Mouse (Mus musculus) MEL-GATA-1-ER (cell line): ENCODE results near the gene Cend1.
"Not testable (repeated sequence)": the region's sequence is repeated elsewhere in the genome, so short reads cannot be mapped to it uniquely, and the experiment has no call there.

ENCODE experiments used
- DNase-seq: peaks from one replicate; pipeline ENCODE4 v3.0.0-alpha.2; 2012; ENCODE audit warnings: low read depth; ENCODE audit errors: extremely low read depth

Cend1 gene

DNA sequence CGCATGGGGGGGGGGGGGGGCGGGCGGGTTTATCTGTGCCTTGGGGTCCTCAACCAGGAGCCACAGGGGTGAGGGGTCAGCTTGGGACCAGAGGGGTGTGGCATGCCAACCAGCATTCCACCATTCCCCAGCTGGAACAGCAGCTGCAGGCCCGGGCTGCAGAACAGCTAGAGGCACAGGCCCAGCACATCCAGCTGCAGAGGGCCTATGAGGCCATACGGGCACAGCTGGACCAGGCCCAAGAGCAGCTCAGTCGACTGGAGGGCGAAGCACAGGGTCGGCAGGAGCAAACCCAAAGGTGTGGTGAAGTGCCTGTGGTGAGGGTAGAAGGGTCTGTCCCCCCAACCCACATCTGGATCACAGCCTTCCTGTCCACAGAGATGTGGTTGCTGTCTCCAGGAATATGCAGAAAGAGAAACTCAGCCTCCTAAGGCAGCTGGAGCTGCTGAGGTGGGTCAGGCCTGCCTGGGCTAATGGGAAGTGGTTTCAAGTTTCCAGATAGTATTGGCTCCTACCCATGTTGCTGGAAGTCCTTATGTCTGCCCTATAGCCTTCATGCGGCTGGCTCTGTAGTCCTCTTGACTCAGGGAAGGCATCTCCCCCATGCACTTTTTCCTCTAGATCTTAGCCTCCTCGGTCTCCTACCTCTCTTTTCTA is 36.2 kb upstream of the Cend1 start:
- DNase-seq: no peak

DNA sequence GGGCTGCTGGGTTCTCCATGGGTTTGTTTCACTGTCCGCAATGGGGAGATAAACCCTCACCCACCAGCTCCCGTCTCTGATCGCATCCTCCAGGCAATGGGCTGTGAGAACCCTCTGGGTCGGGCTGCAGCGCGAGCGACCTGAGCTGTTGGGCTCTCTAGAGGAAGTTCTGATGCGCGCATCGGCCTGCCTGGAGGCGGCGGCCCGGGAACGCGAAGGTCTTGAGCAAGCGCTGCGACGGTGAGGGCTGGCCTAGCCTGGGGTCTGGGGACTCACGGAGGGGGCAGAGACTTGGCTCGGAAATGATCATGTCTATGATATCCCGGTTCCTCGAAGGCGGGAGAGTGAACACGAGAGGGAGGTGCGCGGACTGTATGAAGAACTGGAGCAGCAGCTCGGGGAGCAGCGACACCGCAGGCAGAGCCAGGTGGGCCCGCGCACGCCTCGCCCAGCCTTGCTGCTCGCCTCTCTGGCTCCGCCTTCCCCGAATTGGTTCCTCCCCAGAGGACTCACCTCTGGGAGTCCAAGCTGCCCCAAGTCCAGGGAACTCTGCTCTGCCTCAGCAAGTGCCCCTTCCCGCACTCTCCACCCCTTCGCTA is 35.4 kb upstream of the Cend1 start:
- no peak for DNase-seq

DNA sequence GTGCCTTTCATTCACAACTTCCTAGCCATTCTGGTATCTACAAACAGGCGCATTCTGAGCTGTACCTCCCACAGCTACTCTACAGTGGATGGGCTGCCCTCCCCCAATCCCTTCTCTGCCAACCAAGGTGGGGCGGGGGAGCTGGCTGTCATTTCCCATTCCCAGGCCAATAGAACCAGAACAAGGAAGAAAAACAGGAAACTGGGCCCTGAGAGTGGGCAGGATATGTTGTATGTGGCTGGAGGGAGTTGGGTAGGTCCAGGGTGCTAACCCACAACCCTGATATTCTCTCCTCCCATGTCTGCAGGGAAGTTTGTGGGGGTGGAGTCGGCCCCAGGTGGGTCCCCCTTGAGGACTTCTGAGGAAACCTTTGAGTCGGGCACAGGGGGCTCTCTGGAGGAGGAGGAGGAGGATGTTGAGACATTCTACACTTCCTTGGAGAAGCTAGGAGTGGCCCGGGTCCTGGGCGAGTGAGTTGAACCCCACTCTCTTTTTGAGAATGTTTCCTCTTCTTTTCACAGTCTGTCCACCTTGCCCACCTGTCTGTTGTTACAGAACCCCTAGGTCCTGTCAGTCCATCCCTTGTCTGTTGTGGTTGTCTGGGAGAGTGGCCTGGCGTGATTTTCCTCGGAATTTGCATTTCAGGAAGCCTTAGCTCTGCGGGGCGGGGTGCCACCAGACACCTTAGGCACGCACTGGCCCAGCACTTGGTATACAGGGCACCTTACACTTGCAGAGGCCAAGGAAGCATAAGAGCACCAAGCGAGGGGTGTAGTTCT is 34.7 kb upstream of the Cend1 start:
- no peak for DNase-seq

DNA sequence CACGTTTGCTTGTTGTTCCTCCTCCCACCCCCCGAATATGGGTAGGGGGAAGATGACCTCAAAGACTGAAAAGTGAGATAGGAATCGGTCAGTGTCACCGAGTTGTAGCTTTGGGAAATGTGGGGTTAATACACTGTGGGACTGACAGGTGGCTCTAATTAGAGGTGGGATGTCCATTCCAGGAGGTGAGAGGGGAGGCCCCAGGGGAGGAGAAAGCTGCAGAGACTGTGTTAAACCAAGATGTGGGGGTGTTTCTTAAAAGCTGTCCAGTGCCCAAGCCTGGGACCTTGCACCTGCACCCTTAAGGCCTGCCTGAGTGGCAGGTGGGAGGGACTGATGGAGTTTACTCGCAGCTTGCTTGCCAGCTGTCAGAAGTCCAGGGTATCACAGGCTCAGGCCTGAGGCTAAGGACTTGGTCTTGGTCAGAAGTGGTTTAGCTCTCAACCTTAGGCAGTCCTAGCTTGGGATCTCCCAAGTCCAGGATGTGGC is 33.1 kb upstream of the Cend1 start:
- no peak for DNase-seq

DNA sequence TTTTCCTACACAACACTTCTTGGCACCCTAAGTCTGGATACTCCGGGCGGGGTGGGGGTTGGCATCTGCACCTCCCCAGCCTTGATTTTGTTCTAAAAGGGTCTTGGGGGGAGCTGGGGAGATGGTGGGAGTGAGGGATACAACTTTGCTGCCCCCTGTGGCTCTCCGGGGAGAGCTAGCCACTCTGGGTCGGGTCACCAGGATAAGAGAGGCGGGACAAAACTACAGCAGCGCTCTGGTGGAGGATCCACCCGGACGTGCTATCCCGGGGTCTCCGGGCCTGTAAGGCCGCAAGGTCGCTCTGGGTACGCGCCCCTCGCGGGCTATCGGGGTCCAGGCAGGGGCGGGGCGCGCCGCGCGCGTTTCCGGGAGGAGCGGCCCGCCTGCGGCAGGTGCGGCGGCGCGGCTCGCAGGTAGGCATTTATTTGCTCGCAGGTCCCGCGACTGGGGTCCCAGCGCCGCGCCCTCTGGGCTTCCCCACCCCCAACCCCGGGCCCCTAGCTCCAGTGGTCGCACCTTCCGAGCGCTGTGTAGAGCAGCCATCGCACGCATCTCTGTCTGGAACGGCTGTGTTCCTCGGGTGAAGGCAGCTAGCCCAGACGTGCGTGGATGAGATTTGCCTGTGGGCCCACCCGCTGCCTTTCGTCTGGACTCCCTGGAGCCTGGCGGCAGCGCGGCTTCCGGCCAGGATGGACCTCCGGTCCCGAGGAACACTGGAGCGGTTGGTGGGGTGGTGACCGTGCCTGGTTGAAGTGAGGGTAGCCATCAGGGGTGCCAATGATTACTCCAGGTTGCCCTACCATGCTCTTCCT is 32.4 kb upstream of the Cend1 start:
- no peak for DNase-seq

DNA sequence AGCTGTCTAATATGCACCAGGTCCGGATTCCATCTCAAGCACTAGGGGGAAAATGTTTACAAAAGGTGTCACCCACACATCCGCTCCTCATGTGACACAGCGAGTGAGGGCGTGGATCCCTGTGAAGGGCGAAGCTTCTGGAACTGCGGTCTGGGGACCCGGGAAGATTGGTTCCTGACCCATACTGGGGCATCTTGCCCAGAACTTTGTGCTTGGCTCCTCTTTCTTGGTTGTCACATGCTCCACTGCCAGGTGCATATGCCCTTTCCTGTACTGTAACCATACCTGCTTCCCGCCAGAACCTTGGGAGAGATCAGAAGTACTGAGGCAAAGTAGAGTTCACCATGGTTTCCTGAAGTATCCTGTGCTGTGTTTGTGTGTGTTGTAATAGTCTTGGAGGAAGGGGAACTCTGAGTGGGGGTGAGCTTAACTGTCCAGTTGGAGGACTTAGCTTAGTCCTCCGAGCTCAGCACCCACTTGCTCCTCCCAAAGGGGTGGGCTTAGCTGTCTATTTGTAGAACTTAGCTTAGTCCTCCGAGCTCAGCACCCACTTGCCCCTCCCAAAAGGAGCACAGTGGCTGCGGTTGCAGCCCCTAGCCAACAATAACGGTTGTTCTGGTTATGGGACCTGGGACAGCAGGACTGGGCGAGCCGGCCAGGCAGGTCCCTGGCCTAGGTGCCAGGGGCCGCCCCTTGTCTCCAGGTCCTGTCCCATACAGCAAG is 31.3 kb upstream of the Cend1 start, which contains the start of gene Cracr2b:
Cracr2b (plus strand) TSS at position 704 of the 723 bp plus-strand sequence.
- DNase-seq: no peak

DNA sequence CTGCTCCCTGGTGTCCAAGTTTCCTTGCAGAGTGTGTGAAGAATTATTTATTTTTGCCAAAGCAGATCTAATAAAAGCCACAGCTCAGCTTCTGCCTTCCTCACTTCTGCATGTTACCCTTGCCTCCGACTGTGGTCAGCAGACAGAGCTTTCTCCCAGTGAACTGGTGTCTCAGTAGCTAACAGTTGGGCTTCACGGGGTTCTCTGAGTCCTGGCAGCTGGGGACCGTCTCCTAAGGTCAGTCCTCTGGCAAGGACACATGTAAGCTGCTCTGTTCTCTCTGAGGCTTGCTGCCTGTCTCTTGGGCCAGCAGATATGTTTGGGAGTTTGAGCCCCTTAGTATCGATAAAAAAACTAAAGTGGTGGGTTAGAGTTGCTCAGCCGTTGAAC is 30.7 kb upstream of the Cend1 start:
- no peak for DNase-seq

DNA sequence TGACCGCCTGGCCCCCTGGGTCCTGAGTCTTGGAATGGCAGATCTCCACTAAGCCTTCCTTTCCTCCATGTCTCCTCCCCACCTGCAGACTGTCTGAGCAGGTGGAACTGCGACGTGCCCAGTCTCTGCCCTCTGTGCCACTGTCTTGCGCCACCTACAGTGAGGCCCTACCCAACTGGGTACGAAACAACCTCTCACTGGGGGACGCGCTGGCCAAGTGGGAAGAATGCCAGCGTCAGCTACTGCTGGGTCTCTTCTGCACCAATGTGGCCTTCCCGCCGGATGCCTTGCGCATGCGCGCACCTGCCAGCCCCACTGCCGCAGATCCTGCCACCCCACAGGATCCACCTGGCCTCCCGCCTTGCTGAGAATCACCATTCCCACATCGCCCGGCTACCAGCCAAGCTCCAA is 30.0 kb upstream of the Cend1 start:
- DNase-seq: no peak

DNA sequence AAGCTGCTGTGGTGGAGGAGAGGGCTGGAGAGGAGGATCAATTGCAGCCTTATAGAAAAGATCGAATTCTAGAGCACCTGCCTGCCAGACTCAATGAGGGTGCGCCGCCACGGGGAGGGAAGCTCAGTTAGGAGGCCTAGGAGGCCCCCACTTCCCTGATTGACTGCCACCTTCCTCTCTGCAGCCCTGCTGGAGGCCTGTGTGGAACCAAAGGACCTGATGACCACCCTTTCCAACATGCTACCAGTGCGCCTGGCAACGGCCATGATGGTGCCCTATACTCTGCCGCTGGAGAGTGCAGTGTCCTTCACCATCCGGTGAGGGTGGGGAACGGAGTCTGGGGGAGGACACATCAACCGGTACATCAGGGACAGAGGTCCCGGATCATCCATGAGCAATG is 29.4 kb upstream of the Cend1 start:
- no peak for DNase-seq

DNA sequence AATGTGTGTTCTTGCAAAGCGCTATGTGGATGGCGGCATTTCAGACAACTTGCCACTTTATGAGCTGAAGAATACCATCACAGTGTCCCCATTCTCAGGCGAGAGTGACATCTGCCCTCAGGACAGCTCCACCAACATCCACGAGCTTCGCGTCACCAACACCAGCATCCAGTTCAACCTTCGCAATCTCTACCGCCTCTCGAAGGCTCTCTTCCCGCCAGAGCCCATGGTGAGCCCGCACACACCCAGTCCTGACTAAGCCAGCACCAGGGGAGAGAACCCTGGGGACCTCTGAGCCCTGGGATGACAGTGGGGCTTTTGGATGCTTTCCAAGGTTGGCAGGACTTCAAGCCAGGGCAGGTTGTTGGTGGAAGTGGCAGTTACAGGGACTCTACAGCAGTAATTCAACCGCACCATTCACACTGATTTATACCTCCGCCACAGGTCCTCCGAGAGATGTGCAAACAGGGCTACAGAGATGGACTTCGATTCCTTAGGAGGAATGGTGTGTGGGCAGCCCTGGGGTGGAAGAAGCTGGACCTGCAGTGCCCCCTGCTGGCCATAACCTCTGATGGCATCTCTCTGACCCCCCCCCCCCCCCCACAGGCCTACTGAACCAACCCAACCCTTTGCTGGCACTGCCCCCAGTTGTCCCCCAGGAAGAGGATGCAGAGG is 28.8 kb upstream of the Cend1 start:
- DNase-seq: no peak

DNA sequence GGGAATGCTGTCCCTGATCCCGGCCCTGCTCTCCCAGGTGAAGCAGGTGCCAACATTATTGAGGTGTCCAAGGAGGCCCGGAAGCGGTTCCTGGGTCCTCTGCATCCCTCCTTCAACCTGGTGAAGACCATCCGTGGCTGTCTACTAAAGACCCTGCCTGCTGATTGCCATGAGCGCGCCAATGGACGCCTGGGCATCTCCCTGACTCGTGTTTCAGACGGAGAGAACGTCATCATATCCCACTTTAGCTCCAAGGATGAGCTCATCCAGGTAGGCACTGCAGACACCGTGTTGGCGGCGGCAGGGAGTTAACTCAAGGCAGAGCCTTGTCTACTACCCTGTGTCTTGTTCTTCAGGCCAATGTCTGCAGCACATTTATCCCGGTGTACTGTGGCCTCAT is 27.9 kb upstream of the Cend1 start:
- DNase-seq: no peak

DNA sequence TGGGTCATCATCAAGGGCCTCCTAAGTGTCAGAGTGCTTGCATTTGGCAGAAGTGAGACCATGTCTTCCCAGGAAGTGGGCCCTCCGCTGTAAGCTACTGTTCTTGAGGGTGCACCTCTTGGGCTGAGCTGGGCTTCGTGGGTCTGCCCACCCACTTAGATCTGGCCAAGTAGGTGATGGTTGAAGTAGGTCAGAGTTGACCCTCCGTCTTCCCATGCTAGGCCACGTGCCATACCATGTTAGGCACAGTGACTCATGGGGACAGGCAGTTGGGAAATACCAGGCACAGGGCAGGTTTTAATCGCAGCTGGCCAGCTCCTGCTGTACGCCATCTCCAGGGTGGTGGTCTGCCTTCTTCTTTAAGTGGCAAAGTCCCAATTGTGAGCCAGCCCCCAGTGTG is 27.4 kb upstream of the Cend1 start:
- DNase-seq: no peak

DNA sequence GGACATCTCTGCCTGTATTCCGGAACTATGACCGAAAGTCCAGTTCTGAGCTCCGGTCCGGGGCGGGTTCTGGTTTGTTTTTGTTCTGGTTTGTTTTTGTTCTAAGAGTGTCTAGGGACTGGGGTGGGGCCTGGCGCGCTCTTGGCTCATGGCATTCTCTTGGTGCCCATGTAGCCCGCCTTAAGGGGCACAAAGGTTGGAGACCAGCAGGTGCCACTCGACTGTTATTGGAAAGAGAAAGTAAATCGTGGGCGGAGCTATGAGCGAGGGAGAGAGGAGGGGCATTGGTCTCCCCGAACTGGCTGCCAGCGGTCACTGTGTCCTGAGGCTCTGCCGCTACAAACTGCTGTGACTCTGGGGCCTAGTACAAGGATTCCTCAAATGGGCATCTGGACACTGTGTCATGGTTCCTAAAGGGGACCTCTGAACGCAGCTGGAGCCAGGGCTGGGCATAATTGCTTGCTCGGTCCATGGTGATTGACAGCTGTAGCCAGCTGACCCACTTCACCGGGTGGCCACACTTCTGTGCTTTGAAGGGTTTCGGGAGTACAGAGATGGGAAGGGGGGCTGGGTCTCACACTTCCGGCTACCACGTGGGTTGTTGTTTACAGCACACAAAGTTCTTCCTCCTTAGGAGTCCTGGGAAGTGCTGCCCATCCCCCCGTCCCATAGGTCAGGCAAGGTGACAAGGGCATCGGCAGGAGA is 26.5 kb upstream of the Cend1 start:
- DNase-seq: no peak

DNA sequence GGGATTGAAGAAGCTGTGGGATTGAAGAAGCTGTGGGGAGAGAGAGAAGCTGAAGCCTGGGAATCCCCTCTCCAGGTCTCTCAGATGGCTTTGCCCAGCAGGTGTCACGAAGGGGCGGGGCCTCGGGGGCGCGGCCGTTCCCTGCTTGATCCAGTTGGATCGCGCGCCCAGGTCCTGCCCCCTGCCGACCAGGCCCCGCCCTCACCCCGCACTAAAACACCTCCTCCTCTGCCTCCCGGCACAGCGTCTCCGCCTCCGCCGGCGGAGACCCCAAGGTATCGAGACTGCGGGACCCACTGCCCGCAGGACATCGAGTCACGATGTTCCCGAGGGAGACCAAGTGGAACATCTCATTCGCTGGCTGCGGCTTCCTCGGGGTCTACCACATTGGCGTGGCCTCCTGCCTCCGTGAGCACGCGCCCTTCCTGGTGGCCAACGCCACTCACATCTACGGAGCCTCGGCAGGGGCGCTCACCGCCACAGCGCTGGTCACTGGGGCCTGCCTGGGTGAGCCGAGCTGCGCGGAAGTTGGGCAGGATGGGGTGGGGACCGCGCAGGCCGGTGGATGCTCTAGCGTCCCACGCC is 25.8 kb upstream of the Cend1 start, which contains the start of gene Pnpla2:
Pnpla2 (plus strand) TSS at position 232 of the 585 bp plus-strand sequence.
- DNase-seq: peak; percentile 74

DNA sequence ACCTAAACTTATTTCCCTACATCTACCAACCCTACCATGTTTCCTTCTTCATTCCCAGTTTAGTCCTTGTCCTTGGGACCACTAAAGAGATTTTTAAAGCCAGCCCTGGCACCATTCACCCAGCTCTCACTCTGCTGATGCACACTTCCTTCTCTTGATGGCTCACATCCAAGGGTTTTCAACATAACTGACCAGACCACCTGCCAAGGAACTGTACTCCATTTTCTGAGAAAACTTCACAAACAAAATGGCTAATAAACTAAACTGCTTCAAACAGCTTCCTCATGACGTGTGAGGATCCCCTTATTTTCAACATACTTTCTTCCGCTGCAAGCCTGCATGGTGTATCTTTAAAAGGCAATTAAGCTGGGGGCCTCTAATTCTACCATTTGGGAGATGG is 24.3 kb upstream of the Cend1 start:
- no peak for DNase-seq

DNA sequence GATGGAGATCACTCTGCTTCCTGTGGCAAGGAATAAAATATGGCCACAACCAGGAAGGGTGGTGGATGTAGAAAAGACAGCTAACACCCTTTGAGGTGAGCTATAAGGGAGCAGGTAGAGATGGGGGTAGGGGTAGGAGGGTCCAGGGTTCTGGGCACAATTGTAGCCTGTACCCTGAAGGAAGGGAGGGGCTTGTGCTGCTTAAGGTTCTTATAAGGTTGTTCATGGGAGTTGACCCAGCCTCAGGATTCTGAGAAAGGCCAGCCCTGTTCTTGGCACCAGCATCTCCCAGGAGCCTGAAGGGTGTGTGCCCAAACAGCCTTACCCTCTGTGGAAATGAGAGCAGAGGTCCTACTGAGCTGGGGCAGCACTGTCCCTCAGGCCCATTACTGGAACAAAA is 22.6 kb upstream of the Cend1 start:
- DNase-seq: no peak

DNA sequence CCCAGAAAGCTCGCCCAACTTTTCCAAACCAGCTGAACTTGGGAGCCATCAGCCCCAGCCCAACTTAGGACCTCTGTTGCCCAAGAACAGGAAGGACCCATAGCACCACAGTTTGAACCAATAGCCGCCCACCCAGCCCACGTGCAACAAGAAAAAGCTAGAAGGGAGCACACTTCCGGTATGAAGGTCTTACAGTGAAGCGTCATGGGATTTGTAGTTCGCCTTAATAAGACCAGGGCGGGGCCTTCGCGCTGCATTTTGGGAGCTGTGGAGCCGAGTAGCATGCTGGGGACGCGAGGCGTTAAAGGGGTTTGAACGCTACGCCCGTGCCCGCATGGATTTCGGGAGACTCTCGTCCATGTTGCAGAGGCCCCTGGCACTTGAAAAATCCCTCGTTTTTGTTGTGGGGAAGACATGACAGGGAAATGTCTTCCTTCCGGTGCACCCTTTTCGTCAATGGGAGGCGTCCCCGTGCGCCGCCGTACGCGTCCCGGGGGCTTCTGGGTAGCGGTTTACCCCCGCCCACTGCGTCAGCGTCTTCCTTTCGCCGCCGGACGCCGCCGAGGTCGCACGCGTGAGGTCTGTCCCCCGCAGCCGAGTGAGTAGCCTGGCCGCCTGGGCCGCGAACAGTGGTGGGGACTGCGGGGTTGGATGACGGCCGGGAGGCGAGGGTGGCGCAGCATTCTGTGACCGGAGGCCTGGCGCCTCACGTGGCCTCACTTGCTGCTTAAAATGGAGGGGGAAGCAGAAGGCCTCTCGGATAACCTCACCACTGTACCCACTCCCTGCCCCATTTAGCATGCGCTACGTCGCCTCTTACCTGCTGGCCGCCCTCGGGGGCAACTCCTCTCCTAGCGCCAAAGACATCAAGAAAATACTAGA is 18.1 kb upstream of the Cend1 start, which contains the start of gene Rplp2:
Rplp2 (plus strand) TSS at position 261 of the 882 bp plus-strand sequence.
- DNase-seq: peak; percentile 97

DNA sequence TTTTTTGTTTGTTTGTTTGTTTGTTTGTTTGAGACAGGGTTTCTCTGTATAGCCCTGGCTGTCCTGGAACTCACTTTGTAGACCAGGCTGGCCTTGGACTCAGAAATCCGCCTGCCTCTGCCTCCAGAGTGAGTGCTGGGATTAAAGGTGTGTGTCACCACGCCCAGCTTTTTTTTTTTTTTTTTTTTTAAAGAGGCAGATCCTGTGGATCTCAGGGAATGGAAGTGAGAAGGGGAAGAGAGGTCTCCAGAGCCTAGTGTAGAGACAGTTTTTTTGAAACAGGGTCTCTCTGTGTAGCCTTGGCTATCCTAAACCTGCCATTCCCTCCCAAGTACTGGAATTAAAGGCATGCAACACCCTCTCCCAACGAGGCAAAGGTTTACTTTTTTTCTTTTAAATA is 17.1 kb upstream of the Cend1 start:
- not testable (repeated sequence) for DNase-seq
